Mouse (Mus musculus): ENCODE results near the gene Mex3a. TPM values are rescaled to one million over a fixed set of nuclear protein-coding genes. Genes with fewer than 3 reads are reported as not detected.

Gene Mex3a
- polyA plus RNA-seq (2015; fragmentation: Nextera tagmentation; extraction: Ambion mirVana): 22.5 and 22.8 TPM in 2 replicates

DNA sequence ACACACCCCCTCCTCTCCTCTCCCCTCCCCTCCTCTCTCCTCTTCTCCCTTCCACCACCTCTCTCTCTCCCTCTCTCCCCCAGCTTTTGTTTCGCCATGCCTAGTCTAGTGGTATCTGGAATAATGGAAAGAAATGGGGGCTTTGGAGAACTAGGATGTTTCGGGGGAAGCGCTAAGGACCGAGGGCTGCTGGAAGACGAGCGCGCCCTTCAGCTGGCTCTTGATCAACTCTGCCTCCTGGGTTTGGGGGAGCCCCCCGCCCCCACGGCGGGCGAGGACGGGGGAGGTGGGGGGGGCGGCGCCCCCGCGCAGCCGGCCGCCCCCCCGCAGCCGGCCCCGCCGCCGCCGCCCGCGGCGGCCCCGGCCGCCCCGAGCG, at the start of gene Mex3a:
TSS of gene Mex3a (plus strand) at position 97 of the 376 bp plus-strand sequence.
- H3K36me3 ChIP-seq: peaks cover 14% of the 10 kb centered on the region
- H3K4me2 ChIP-seq (replicated peaks): peak within 1 kb of the TSS; percentile 73
- peaks cover 73% of the 10 kb centered on the region for H3K4me1 ChIP-seq
- H3K9ac ChIP-seq: peak within 1 kb of the TSS; percentile 93
- H3K9me3 ChIP-seq (replicated peaks): no peaks in the 10 kb centered on the region
- 0% methylated on average over 15 of the region's 31 CpGs for WGBS
- peak within 1 kb of the TSS; percentile 99 for H3K27ac ChIP-seq (replicated peaks)
- peak within 1 kb of the TSS; percentile 86 for H3K4me3 ChIP-seq (replicated peaks)
- ATAC-seq (ENCODE audit: insufficient number of reproducible peaks, low FRiP score, low TSS enrichment, low read depth): no peak
- H3K27me3 ChIP-seq: no peaks in the 10 kb centered on the region

DNA sequence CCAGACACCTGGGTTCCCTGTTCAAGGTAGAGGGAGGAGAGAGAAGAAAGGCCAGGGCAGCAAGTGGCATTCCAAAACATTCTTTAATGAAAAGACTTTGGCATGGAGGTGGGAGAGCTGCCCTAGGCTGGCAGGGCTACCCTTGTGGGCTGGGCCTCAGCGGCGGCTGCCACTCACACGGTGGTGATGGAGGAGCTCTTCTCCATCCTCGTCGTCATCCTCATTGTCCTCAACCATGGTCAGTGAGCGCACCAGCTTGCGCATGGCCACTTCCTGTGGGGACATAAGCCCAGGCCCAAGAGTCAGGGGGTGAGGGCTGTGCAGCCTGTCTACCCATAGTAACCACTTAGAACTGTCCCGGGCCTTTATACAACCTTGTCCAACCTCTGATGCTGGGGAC, 49.1 kb upstream of the Mex3a start:
- Histone ChIP-seq H3K27me3 (no peaks in the 10 kb centered on the region), H3K4me1 (peaks cover 37% of the 10 kb centered on the region), H3K4me2 (replicated peaks) (no peak overlapping the region), H3K36me3 (peaks cover 82% of the 10 kb centered on the region), H3K27ac (replicated peaks) (no peak overlapping the region), H3K4me3 (replicated peaks) (no peak overlapping the region), H3K9me3 (replicated peaks) (no peaks in the 10 kb centered on the region), H3K9ac (no peak overlapping the region)
- 76% methylated on average over 8 of the region's 8 CpGs for WGBS
- no peak for ATAC-seq (ENCODE audit: insufficient number of reproducible peaks, low FRiP score, low TSS enrichment, low read depth)

DNA sequence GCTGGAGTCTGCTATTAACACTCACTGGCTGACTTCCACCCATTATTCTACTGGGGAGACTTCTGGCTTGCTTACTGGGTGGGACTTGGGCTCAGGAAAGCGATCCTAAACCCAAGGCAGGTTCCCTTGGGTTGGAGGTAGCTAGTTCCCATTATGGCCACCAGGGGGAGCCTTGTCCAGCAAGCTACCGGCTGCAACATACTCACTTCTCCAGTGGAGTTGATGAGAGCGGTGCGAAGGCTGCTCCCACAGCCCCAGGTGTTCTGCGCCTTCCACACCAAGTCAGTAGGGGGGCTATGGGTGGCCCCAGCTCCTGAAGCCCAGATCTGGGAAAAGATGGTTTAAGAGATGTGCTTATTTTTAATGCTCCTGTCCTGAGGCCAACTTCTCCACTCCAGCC, 48.6 kb upstream of the Mex3a start:
- Histone ChIP-seq H3K36me3 (peaks cover 83% of the 10 kb centered on the region), H3K9me3 (replicated peaks) (no peaks in the 10 kb centered on the region), H3K9ac (no peak overlapping the region), H3K4me3 (replicated peaks) (no peak overlapping the region), H3K4me1 (peaks cover 42% of the 10 kb centered on the region), H3K27me3 (no peaks in the 10 kb centered on the region), H3K27ac (replicated peaks) (no peak overlapping the region), H3K4me2 (replicated peaks) (no peak overlapping the region)
- 11% methylated on average over 5 of the region's 5 CpGs for WGBS
- ATAC-seq (ENCODE audit: insufficient number of reproducible peaks, low FRiP score, low TSS enrichment, low read depth): peak; percentile 30; the same call in 1 of the 2 replicates

DNA sequence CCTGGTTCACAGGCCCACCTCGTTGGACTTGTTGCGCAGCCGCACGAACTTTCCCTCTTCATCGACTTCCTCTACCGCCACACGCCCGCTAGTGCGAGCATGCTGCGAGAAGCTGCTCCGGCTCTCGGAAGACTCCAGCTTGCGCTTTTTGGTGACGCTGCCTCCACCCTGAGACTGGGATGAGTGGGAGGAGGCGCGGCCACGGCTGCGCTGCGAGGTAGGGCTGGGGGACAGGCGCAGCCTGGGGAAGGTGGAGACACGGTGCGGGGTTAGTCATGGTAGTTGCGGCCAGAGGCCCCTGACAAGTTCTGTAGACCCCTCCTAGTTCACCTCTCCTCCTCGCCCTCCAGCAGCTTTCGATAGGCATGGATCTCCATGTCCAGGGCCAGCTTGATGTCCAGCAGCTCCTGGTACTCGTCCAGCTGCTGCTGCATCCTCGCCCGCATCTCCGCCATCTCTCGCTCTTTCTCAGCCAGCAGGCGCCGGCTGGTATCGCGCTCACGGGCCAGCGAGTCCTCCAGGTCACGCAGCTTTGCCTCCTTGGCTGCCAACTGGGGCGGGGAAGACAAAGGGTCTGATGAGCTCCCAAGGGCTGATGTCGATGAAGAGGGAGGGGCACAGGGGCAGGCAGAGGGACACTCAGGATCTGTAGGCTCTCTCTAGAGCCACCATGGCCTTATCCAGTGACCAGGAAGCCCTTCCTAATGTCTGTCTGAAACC, 47.4 kb upstream of the Mex3a start:
- H3K9me3 ChIP-seq (replicated peaks): no peaks in the 10 kb centered on the region
- H3K4me3 ChIP-seq (replicated peaks): no peak overlapping the region
- H3K27me3 ChIP-seq: no peaks in the 10 kb centered on the region
- WGBS: 38% methylated on average over 39 of the region's 39 CpGs
- no peak overlapping the region for H3K4me2 ChIP-seq (replicated peaks)
- ATAC-seq (ENCODE audit: insufficient number of reproducible peaks, low FRiP score, low TSS enrichment, low read depth): no peak
- peaks cover 83% of the 10 kb centered on the region for H3K36me3 ChIP-seq
- 0 out of 2 replicates have a peak overlapping the region, but pooled peaks have one; percentile 48 for H3K27ac ChIP-seq (replicated peaks)
- peaks cover 53% of the 10 kb centered on the region for H3K4me1 ChIP-seq
- H3K9ac ChIP-seq: no peak overlapping the region

DNA sequence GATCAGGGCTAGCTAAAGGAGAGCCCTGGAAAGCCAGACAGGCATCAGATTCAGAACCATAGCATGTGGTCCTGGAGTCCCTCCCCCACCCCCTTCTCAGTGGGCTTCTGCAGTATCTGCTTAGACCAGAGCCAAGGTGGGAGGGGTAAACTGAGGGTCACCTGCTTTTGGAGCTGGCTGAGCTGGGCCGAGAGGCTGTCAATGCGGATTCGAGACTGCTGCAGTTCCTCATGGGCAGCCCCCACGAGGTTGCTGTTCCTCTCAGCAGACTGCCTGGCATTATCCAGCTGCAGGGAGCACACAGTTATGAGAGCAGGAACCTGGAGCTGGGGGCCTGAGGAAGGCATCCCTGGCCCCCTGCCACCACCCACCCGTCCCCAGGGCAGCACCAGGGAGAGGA, 46.2 kb upstream of the Mex3a start:
- H3K4me1 ChIP-seq: peaks cover 66% of the 10 kb centered on the region
- 73% methylated on average over 5 of the region's 5 CpGs for WGBS
- ATAC-seq (ENCODE audit: insufficient number of reproducible peaks, low FRiP score, low TSS enrichment, low read depth): no peak
- H3K4me2 ChIP-seq (replicated peaks): no peak overlapping the region
- no peak overlapping the region for H3K9ac ChIP-seq
- no peak overlapping the region for H3K4me3 ChIP-seq (replicated peaks)
- no peaks in the 10 kb centered on the region for H3K27me3 ChIP-seq
- H3K27ac ChIP-seq (replicated peaks): no peak overlapping the region
- peaks cover 70% of the 10 kb centered on the region for H3K36me3 ChIP-seq
- no peaks in the 10 kb centered on the region for H3K9me3 ChIP-seq (replicated peaks)

DNA sequence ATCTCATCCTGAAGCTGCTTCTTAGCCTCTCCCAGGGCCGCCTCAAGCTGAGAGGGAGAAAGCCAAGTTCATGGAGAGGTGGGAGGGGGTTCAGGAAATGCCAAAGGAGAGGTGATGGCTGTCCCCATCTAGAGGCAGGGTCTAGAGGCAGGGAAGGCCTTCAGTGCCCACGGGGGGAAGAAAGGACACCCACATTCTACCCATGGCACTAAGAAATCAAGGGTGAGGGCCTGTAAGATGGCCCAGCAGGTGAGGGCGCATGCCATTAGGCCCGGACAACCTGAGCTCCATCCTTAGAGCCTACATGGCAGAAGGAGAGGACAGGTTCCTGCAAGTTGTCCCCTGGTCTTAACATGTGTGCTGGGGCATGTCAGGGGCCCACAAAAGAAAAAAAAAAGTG, 45.3 kb upstream of the Mex3a start:
- H3K4me3 ChIP-seq (replicated peaks): no peak overlapping the region
- H3K9ac ChIP-seq: no peak overlapping the region
- H3K27ac ChIP-seq (replicated peaks): no peak overlapping the region
- peaks cover 62% of the 10 kb centered on the region for H3K36me3 ChIP-seq
- no peak for ATAC-seq (ENCODE audit: insufficient number of reproducible peaks, low FRiP score, low TSS enrichment, low read depth)
- peaks cover 71% of the 10 kb centered on the region for H3K4me1 ChIP-seq
- no peaks in the 10 kb centered on the region for H3K9me3 ChIP-seq (replicated peaks)
- WGBS: 74% methylated on average over 4 of the region's 4 CpGs
- no peak overlapping the region for H3K4me2 ChIP-seq (replicated peaks)
- no peaks in the 10 kb centered on the region for H3K27me3 ChIP-seq

DNA sequence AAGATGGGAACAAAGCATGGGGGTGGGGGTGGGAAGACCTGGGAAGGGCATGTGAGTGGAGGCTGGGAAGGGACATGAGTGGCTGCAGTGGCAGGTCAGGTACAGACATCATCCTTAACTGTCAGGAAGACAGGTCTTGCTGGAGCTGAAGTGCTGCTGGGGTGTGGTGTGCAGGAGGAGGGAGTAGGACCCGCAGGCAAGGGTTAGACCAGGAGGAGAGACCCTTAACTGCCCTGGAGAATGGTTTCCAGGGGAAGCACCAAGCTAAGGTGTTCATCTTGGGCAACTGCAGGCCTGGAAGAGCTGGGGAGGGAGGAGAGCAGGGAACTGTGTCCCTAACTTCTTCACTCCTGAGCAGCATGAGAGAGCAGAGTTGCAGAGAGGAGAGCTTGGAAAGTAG, 44.8 kb upstream of the Mex3a start:
- no peak overlapping the region for H3K27ac ChIP-seq (replicated peaks)
- peaks cover 57% of the 10 kb centered on the region for H3K36me3 ChIP-seq
- no peak overlapping the region for H3K4me3 ChIP-seq (replicated peaks)
- peaks cover 69% of the 10 kb centered on the region for H3K4me1 ChIP-seq
- no peaks in the 10 kb centered on the region for H3K27me3 ChIP-seq
- ATAC-seq (ENCODE audit: insufficient number of reproducible peaks, low FRiP score, low TSS enrichment, low read depth): no peak
- 67% methylated on average over 1 of the region's 1 CpGs for WGBS
- H3K4me2 ChIP-seq (replicated peaks): no peak overlapping the region
- H3K9ac ChIP-seq: no peak overlapping the region
- no peaks in the 10 kb centered on the region for H3K9me3 ChIP-seq (replicated peaks)

DNA sequence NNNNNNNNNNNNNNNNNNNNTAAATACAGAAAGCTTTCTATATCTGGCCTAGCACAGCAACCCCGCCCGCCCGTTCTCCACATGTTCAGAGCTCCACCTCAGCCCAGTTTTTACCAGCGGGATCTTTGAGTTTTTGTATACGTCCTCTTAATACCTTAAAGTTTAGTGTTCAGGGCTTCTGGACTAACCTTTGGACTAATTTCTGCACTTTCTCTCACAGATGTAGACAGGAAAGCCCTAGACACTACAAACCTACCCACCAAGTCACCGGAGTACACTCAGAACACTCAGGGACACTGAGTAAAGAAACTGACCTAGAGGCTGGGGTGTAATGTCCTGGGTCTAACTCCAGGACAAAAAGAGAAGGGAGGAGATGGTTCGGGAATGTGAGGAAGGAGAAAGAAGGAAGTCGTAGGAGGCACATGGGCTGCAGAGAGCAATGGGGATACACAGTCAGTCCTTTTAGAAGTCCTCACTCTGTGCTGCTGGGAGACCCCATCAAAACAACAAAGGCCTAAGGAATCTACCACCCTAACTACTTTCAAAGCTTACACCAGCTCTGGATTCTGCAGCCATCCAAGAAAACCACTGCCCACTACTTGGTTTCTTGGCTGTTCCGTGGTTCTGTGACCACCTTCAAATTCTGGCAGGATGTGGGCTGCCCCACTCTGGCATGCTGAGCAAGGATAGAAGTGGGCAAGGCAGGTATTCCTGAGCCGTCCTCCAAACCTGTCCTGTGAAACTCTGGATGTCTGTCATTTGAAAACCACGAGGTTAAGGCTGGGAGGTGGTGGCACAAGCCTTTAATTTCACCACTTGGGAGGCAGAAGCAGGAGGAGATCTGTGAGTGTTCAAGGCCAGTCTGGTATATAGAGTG, 38.3 kb upstream of the Mex3a start:
- WGBS: 47% methylated on average over 11 of the region's 11 CpGs
- Histone ChIP-seq H3K27ac (replicated peaks) (peak overlapping the region; percentile 98), H3K4me3 (replicated peaks) (peak overlapping the region; percentile 39), H3K27me3 (no peaks in the 10 kb centered on the region), H3K36me3 (peaks cover 33% of the 10 kb centered on the region), H3K9me3 (replicated peaks) (no peaks in the 10 kb centered on the region), H3K4me1 (peaks cover 90% of the 10 kb centered on the region), H3K9ac (no peak overlapping the region), H3K4me2 (replicated peaks) (peak overlapping the region; percentile 69)
- no peak for ATAC-seq (ENCODE audit: insufficient number of reproducible peaks, low FRiP score, low TSS enrichment, low read depth)

DNA sequence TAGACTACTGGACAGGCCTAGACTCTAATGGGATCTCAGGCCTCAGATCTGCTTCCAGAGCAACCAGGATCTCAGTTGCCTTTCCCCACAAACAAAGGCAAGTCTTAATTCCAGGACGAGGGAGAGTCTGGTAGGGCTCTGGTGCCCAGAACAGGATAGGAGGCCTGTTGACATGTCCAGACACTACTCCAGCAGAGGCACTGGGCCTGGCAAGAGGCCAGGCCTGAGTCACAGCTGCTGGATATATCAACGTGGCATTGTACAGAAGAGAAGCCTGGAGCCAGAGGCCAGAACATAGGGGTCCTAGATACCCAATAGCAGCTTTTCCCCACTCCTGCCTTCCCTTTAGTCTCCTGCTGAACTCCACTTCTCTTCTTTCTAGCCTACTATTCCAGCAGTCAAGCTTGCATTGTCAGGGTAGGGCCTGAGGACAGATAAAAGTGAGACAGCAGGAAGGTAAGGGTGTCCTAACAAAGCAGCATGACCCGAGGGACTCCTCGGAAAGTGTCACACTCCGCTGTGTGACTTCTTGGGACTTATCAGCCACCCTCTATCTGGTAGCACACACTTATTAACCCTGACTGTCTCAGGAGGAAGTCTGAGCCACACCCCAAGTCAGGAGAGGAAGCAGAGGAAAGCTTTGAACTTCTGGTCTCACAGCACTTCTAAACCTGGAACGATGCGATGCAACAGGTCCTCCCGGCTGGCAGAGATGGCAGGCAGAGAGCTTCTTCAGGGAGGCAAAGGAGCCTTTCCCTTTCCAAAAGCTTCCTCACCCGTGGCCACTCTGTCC, 37.2 kb upstream of the Mex3a start:
- 45% methylated on average over 9 of the region's 9 CpGs for WGBS
- H3K4me2 ChIP-seq (replicated peaks): peak overlapping the region; percentile 21; the same call in 1 of the 2 replicates
- H3K36me3 ChIP-seq: peaks cover 35% of the 10 kb centered on the region
- peaks cover 86% of the 10 kb centered on the region for H3K4me1 ChIP-seq
- no peaks in the 10 kb centered on the region for H3K9me3 ChIP-seq (replicated peaks)
- no peaks in the 10 kb centered on the region for H3K27me3 ChIP-seq
- H3K9ac ChIP-seq: 0 out of 2 replicates have a peak overlapping the region, but pooled peaks have one; percentile 5
- H3K27ac ChIP-seq (replicated peaks): peak overlapping the region; percentile 98
- H3K4me3 ChIP-seq (replicated peaks): no peak overlapping the region
- ATAC-seq (ENCODE audit: insufficient number of reproducible peaks, low FRiP score, low TSS enrichment, low read depth): no peak

DNA sequence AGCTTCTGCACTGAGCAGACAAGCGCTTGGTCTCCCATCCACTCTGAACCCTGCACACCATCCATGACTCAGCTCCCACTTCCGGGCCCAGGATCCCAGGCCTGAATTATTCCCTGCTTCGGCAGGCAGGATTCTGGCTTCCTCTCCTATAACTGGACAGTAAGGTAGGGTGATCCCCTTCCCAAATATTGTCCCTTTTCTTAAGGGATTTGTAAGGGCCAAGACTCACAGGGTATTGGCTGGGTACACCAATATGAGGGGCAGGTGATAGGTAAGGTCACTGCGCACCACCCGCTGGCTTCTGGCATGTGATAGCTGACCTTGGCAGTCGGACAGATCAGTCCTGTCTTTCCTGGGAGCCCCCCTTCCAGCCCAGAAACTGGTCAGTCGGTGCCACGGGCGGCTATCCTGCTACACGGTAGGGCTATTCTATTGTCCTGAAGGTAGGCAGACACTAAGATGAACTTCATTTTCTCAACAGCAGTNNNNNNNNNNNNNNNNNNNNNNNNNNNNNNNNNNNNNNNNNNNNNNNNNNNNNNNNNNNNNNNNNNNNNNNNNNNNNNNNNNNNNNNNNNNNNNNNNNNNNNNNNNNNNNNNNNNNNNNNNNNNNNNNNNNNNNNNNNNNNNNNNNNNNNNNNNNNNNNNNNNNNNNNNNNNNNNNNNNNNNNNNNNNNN, 36.3 kb upstream of the Mex3a start:
- no peak overlapping the region for H3K4me3 ChIP-seq (replicated peaks)
- no peak for ATAC-seq (ENCODE audit: insufficient number of reproducible peaks, low FRiP score, low TSS enrichment, low read depth)
- H3K27ac ChIP-seq (replicated peaks): peak overlapping the region; percentile 98
- 84% methylated on average over 10 of the region's 10 CpGs for WGBS
- H3K4me2 ChIP-seq (replicated peaks): no peak overlapping the region
- H3K9me3 ChIP-seq (replicated peaks): no peaks in the 10 kb centered on the region
- H3K27me3 ChIP-seq: no peaks in the 10 kb centered on the region
- no peak overlapping the region for H3K9ac ChIP-seq
- H3K36me3 ChIP-seq: peaks cover 35% of the 10 kb centered on the region
- peaks cover 86% of the 10 kb centered on the region for H3K4me1 ChIP-seq
